Mouse (Mus musculus) G1E (cell line): ENCODE data around the gene Gm4707.

Source experiments
- CTCF ChIP-seq: IDR thresholded peaks from 2 replicates; pipeline ENCODE4 v1.5.1; 2012; ENCODE audit warnings: low read depth, low read length, inconsistent platforms, mixed read lengths
- GATA1 ChIP-seq: IDR thresholded peaks from 2 replicates; pipeline ENCODE4 v1.6.1; 2012; ENCODE audit warnings: borderline replicate concordance, low read length, inconsistent platforms, mixed read lengths
- GATA2 ChIP-seq: IDR thresholded peaks from 2 replicates; pipeline ENCODE4 v1.6.1; 2012; ENCODE audit warnings: low read depth, low read length, inconsistent platforms, borderline replicate concordance
- TAL1 ChIP-seq: conservative IDR thresholded peaks from 2 replicates; pipeline ENCODE4 v1.6.1; 2012; ENCODE audit warnings: low read depth, low read length, inconsistent platforms, mixed read lengths

DNA sequence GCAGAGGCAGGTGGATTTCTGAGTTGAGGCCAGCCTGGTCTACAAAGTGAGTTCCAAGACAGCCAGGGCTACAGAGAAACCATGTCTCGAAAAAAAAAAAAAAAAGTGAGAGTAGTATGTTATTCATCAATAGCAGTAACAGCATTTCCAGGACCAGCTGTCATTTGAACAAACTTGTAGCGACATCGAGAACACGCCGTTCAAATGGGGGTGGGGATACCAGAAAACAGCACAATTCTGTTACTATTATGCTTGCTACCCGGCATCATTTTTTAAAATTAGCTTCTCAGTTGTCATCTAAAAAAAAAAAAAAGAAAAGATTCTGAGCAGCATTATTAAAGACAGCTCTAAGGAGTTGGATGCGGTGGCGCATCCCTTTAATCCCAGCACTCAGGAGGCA, 17.8 kb upstream of the Gm4707 start:
- no peak for TF ChIP-seq GATA2
- no peak for TF ChIP-seq CTCF
- TF ChIP-seq GATA1 = no peak
- TF ChIP-seq TAL1 = no peak
